Mouse (Mus musculus) duodenum, adult 2 months (tissue): ENCODE data around the gene Vmn1r28. TPM values are rescaled to one million over a fixed set of nuclear protein-coding genes. Genes with fewer than 3 reads are reported as not detected.

Experiments used
- polyA plus RNA-seq: library from polyadenylated mRNA; depleted of rRNA; stranded (reverse); fragments of >200 nt; gene quantifications from 2 replicates; pipeline ENCODE4 v1.2.3, GENCODE M21; 2012; ENCODE audit warnings: low replicate concordance; rRNA removed

Vmn1r28 gene
- polyA plus RNA-seq: not detected in 2 replicates

DNA sequence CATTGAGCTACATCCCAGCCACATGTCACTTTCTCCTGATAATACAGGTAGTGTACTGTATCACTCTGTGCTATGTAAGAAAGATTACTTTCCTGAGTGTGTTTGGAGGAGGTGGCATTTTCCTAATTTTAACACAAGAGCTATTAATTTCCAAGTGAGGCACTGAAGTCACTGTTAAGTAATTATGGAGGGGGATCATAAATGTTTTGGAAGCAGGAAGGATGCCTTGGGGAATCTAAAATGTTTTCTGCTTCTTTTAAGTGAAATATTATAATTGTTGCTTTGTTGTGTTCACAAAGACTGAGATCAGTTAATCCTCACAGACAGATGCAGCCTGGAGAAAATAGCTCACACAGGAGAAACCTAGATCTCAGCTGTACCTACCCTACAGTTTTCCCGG, at the start of gene Vmn1r28:
Gene Vmn1r28 (plus strand): TSS at position 301 of the 400 bp plus-strand sequence.

DNA sequence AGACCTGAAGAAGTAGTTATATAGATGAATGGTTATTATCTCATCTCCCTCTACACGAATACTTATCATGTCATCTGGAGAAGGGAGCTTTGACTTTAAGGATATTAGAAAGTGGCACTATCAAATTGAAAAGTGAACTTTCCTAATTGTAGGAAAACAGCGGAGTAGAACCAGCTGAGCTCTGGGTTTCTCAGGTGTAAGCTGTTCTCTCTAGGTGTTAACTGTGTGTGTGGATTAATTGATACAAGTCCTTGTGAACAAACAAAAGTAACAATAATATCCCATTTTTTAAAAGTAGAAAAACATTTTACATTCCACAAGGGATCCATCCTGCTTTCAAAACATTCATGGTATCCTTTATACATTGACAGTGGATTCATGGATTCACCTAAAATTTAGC, 43.1 kb upstream of the Vmn1r28 start, which contains the start of gene Vmn1r27:
Gene Vmn1r27 (minus strand): TSS at position 101 of the 400 bp plus-strand sequence.

DNA sequence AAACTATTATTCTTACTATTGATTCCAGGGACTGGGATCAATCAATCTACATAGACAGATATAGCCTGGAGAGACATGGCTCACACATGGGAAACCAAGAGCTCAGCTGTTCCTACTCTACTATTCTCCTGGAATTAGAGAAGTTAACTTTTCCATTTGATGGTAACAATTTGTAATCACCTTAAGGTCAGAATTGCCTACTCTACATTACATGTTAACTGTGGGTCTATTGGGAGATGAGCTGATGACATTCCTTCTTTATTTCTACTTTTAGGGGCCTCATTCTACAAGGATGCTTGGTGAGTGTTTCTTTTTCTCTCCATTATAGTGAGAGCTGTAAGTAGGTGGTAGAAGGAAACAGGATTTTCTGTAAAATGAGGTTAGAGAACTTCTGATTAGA, 39.4 kb downstream of the Vmn1r28 start, which contains the start of gene Vmn1r29:
Gene Vmn1r29 (plus strand): TSS at position 301 of the 400 bp plus-strand sequence.

Other genes starting within 250 kb of the Vmn1r28 start
- not detected in 2 replicates for gene Vmn1r26, start 246.9 kb upstream of the Vmn1r28 start, polyA plus RNA-seq
- gene Vmn1r27, start 43.2 kb upstream of the Vmn1r28 start, polyA plus RNA-seq: not detected in 2 replicates
- gene Vmn1r29, start 39.5 kb downstream of the Vmn1r28 start, polyA plus RNA-seq: not detected in 2 replicates
- not detected in 2 replicates for gene Vmn1r30, start 181.3 kb downstream of the Vmn1r28 start, polyA plus RNA-seq
- not detected in 2 replicates for gene Vmn1r31, start 213.3 kb downstream of the Vmn1r28 start, polyA plus RNA-seq